Mouse (Mus musculus): ENCODE measurements around the gene Gpr156. TPM values are rescaled to one million over a fixed set of nuclear protein-coding genes. Genes with fewer than 3 reads are reported as not detected.
A peak's percentile ranks its signal among the peaks of the same experiment; 100 is the strongest.

Gene Gpr156
- total RNA-seq, 2 experiments from 2014 or later, result 1.1 to 1.2 TPM

- no peak for DNase-seq (ENCODE audit: low spot score in 2 of 2)
Measured at GRCm38 (mm10) chr16:37911086-37911485, 5.2 kb upstream of the Gpr156 start.

- no peak for DNase-seq (ENCODE audit: low spot score in 2 of 2)
Measured at GRCm38 (mm10) chr16:37916818-37917201, 514 bp downstream of the Gpr156 start.

DNA sequence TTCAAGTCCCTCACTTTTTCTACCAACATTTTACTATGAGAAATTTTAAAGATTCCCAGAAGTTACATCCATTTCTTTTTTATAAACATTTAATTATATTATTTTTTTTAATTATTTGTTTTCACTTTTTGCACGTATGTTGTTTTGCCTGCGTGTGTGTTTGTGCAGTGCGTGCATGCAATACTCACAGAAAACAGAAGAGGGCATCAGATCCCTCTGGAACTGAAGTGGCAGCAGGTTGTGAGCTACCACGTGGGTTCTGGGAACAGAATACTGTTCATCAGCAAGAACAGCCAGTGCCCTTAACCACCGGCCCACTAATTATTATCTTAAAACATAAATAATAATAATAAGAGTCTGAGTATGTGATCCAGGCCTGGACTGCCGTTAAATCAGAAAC lies 2.7 kb downstream of the Gpr156 start:
- no peak for DNase-seq (ENCODE audit: low spot score in 2 of 2)

- DNase-seq (ENCODE audit: low spot score in 2 of 2), result no peak
Measured at GRCm38 (mm10) chr16:37920842-37921409, 4.6 kb downstream of the Gpr156 start.

DNA sequence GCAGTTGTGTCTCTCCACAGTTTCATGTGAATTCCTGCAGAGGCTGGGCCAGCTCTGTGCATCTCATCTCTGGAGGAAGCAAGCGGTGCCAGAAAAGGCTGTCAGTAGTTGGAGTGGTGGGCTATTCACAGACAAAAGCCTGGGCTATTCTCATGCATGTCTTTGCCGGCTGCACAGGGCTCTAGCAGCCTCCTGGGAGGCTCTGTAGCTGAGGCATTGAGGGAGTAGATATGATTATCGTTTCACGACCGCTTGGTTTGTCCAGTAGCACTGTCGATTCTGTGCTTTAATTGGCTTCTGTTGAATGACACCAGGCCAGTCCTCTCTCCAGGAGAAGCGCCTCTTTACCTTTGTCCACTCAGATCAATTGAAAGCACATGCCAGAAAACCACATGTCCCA lies 9.8 kb downstream of the Gpr156 start:
- no peak for DNase-seq (ENCODE audit: low spot score in 2 of 2)

DNA sequence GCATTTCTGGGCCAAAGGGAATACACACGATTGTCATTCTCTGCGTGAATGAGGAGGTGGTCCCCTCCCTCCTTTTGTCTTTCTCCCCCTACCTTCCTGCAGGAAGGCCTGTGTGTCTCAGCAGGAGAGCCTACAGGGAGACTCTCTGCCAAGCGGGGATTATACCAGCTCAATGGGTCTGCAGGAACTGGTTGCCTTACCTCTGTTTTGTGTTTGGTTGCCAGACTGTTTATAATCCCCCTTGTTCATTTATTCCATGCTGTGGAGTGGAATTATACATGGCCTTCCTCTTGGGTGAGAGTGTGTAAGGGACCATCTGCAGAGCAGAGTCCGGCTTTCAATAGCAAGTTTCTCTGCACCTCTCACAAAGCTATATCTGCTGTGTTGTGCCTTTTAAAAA lies 10.8 kb downstream of the Gpr156 start:
- no peak for DNase-seq (ENCODE audit: low spot score in 2 of 2)

DNA sequence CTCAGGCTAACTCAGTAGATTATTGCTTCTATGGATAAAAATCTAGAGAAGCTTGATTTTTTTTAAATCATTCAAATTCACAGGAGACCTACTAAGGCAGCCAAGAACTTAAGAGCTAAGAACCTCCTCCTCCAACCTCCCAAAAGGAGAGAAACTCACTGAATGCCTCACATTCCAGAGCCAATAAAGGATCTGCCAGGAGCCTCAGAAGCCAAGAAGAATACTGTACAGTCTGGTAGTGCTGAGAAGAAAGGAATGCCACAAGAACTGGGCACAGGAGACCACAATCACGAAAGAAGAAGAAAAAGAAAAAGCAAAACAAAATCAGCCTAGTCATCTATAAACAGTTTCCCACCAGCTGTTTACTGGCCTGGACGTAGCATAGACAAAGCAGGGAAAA lies 12.7 kb downstream of the Gpr156 start:
- no peak for DNase-seq (ENCODE audit: low spot score in 2 of 2)

DNA sequence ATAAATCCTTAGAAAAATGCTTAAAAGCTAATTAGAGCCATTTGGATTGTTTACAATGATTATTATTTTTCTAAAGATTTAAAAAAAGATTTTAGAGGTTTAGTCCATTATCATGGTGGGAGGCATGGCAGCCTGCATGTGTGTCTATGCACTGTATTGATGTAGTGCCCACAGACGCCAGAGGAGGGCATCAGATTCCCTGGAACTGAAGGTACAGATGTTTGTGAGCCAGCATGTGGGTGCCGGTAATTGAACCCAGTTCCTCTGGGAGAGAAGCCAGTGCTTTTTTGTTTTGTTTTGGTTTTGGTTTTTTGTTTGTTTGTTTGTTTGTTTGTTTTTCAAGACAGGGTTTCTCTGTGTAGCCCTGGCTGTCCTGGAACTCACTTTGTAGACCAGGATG lies 13.3 kb downstream of the Gpr156 start:
- DNase-seq (ENCODE audit: low spot score in 2 of 2), result no peak

DNA sequence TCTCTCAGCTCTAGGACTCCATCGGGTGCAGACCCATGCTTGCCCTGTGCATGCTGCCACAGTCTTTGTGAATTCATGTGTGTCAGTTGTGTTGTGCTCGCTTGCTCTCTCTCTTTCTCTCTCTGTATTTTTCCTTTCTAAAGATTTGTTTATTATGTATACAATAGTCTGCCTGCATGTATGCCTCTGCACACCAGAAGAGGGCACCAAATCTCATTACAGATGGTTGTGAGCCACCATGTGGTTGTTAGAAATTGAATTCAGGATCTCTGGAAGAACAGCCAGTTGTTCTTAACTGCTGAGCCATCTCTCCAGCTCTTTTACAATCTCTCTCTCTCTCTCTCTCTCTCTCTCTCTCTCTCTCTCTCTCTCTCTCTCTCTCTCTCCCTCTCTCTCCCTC lies 18.6 kb downstream of the Gpr156 start:
- DNase-seq (ENCODE audit: low spot score in 2 of 2), result no peak

DNA sequence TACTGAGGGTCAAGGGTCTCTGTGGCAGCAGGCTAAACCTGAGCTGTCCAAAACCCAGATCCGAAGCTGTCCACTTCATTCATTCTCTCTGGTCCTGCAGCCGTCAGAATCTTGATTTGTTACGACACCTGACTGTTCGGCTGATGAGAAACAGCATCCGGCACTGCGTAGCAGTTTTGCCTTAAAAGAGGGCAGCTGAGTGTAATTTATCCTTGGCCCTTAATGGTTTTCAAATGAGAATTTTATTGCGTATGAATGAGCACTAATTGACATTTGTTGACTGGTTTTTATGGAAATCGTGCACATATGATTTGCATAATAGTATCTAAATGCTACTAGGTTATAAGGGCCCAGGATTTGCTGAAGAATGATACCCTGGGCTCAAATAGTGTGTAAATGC lies 21.0 kb downstream of the Gpr156 start:
- no peak for DNase-seq (ENCODE audit: low spot score in 2 of 2)

DNA sequence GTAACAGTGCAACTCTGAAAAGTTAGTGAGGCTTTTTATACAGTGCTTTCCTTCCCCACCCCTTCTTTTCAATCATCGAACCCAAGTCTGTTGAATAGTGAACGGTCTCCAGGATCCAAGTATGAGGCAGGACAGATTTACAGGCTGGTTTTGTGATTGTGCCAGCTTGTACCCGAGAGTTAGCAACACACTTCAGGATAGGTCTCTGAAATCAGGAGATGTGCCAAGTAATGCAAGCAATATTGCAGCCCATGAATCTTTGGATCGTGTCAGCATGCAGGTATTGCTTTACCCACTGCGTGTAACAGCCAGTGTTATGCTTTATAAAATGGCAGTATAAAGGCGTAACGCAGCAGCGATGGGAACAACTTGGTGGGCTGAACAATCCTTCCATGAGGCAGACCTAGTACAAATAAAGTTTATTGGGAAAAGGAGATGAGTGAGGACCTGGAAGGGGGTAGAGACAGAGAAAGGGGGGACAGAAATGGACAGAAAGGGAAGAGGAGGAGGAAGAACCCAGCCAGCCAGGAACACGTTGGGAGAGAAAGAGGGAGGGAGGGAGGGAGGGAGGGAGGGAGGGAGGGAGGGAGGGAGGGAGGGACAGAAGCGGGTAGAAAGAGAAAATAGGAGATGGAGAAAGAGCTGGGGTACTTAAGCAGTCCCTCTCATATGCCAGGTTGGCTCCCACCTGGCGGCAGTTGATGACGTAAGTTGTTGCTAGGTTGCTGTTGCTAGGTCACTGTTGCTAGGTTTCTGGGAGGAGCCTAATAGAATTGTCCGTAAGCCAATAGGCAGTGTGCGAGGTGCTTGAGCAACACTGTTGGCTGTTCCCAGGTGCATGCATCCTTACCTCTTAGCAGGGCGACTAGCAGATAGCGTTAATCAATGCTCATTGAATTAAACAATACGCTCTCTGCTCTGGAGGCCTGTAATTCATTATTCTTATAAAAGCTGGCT lies 22.1 kb downstream of the Gpr156 start:
- DNase-seq (ENCODE audit: low spot score in 2 of 2), result peak; percentile 68 to 86

DNA sequence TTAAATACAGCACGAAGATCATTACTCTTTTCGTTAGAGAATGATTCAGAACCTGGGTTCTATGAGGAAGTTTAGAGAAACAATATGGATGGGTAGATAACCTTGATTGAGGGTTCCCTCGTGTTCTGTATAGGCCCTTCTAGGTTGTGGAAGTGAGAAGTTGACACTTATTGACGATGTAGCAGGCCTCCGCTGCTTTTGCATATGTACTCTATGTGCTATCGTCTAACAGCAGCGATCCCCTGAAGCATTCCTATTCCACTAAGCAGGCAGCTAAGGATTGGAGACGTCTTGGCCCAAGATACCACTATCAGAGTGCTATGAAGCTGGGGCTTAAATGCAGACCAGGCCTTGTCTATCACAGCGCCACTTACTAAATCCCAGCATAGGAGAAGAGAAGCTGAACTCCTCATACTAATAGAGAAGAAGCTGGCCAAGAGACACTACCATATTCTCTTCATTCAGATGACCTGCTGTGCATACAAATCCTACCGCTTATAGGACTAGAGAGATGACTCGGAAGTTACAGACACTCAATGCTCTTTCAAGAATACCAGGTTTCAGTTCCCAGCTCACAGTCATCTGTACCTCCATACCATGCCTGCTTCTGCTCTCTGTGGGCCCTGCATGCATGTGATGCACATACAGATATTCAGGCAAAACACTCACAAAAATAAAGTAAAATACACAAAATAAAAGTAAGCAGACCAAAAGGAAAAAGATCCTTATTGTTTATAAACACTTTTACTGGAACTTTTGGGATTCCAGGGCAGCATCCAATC lies 23.0 kb downstream of the Gpr156 start:
- no peak for DNase-seq (ENCODE audit: low spot score in 2 of 2)

DNA sequence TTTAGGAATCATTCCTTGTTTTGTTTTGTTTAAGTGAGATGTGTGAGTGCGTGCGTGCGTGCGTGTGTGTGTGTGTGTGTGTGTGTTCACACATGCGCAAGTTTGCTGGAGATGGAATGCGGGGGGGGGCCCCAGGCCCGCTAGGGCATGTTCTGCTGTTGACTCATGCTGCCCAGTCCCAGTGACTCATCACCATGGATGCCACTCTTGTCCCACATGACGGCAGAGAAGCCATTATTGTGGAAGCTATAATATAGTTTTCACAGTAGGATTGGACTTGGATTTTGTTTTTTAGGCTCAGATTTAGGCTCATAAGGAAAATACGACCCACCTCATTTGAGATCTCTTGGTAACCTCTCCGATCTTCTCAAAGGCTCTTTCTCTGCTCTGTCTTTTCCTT lies 24.0 kb downstream of the Gpr156 start:
- no peak for DNase-seq (ENCODE audit: low spot score in 2 of 2)

GRCm38 (mm10) chr16:37943701-37944100 lies 27.4 kb downstream of the Gpr156 start:
- no peak for DNase-seq (ENCODE audit: low spot score in 2 of 2)

DNA sequence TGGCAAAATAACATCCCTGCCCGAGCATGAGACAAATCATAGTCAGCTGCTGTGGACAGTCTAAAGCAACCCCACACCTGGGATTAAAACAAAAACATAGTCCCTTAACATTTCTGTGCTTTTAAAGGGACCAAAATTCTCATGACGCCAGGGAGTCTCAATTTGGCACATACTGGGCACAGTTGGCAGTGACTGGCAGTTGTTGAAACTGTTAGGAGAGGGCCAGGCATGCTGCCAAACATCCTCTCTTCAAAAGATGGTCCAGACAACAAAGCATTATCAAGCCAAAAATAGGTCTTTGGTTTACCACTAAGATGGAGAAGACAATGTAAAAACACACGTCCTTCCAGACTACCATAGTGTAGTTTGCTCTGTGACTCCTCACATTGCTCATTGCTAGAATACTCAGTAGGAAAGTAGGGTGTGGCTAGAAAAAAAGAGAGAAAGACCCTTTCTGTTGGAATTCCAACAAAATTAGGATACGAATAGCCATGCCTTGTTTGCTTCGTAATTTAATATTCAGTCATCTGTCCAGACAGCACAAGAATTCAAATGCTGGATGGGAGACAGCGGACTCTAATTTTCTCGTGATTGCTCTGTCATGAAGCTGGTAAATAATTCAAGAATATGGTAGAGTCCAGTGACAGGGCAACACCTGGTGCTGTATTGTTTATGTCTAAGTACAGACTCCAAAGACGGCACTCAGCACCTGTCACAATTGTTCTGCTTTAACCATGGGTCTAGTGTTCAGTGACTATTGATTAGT lies 28.9 kb downstream of the Gpr156 start:
- peak; percentile 43 to 80 for DNase-seq (ENCODE audit: low spot score in 2 of 2)

DNA sequence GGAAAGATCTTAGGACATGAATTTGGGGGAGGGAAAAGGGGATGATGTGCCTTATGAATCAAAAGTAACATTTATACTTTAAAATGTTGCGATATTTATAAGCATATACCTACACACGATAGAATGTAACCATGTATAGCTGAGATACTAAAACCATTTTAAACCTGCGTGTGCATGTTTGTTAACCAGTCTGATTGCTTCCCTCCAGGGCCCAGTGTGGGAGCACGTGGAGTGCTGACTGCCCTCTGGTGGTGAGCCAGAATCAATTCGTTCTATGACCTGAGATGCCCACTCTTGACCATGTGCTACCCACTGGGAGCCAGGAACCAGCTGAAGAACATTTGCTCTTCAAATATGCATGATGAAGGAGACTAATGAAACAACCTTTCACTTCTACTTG lies 30.9 kb downstream of the Gpr156 start:
- DNase-seq (ENCODE audit: low spot score in 2 of 2), result peak in 1 of 2 experiments; percentile 60

GRCm38 (mm10) chr16:37948365-37948764 lies 32.1 kb downstream of the Gpr156 start:
- no peak for DNase-seq (ENCODE audit: low spot score in 2 of 2)

DNA sequence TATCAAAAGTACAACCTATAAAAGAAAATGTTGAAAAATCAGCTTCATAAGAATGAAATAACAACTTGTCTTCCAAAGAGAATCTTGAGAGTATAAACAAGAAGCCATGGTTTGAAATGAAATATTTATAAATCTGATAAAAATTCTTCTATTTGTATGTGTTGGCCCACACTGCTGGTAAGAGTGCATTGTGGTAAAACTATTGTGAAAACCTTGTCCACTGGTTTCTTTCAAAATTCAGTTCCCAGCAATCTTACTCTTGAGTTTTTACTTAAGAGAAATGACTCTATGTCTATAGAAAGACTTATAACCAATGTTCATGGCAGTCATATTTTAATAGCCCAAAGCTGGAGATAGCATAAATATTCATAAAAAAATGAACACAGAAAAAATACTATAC lies 34.9 kb downstream of the Gpr156 start:
- DNase-seq (ENCODE audit: low spot score in 2 of 2), result no peak

- DNase-seq (ENCODE audit: low spot score in 2 of 2), result no peak
Measured at GRCm38 (mm10) chr16:37953186-37953585, 36.9 kb downstream of the Gpr156 start.

DNA sequence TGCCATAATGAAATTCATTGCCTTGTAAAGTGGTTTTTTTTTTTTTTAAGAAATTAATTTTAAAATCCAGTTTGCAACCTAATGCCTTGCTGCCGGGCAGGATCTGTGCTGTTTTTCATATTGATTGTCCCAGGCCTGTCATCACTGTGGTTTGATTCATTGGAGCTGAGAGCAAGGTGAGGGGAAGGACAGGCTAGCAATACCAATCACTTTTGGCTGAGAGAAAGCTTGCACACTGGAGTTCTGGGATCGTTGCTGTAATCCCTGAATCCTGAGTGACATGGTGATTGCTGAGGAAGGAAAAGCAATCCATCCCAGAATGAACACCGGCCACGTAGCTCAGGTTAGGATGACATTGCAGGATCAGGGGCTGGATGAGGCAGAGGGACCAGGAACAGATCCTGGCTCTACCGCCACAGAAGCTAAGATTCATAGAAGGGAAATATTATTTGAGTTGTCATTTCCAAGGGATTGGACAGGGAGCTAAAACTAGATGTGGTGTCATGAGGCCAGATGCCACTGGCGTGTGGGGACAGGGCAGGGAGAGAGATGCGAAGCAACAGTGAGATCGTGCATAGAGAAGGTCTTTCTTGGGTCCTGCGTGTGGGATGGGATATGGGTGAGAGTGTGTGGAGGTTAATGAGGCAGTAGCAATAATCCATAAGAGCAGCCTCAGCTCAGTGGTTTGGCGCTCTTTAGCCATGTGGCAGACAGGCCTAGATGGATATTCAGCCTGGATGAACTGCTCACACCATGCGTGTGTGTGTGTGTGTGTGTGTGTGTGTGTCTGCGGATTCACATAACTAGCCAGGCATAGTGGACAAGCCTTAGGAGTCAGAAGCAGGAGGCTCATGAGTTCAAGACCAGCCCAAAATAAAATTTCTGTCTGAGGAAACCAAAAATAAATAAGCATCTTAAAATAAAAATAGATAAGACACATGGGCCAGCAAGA lies 38.0 kb downstream of the Gpr156 start:
- no peak for DNase-seq (ENCODE audit: low spot score in 2 of 2)

Measured in layer of hippocampus, postnatal 14 days (tissue).